Mouse (Mus musculus) erythroblast, embryonic 14.5 days (primary cell): ENCODE measurements around the gene Noxred1.

Experiments
- GATA1 ChIP-seq: IDR thresholded peaks from 2 replicates; pipeline ENCODE4 v1.6.1; 2012; ENCODE audit warnings: low read length, inconsistent platforms, mixed read lengths
- TAL1 ChIP-seq: IDR thresholded peaks from 3 replicates; pipeline ENCODE4 v1.6.1; 2012; ENCODE audit warnings: low read length, inconsistent platforms, mixed read lengths

DNA sequence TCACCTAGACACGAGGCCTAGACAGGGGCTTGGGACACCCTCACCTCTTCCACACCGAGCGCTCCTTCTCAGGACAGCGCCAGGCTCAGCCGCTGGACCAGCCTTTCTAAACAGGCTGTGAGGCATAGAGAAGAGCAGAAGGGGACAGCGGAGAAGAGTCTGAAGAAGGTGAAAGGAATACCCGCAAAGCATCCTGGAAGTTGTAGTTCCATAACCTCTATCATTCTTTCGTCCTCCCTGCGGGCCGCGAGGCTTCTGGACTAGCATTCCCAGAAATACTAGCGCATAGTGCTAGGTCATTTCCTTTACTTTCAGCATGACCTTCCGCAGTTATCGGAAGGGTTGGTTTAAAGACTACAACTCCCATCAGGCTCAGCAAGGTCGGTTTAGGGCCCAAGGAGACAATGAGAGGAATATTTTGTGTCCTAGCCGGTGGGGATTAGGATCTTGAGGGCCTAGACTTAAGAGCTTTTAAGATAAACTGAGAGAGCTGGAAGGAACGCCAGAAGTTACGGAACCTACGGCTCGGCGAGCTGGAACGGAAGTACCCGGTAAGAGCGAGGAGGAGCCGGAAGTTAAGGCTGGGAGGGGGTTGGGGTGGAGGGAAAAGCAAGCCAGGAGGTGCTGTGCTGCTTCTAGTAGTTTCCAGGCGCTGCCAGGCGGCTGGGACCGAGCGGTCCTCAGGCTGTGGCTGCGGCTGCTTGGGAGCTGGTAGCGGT is 27.7 kb upstream of the Noxred1 start, which contains the start of the genes Vipas39 and Ahsa1:
- TF ChIP-seq TAL1: no peak
- peak; percentile 19; the same call in 1 of the 2 replicates for TF ChIP-seq GATA1
